ENCODE assay signal across 9 mouse cellular contexts in genomic region chrX:73570871-73571270, GRCm38 (mm10).
A peak's percentile ranks its signal among the peaks of the same experiment; 100 is the strongest.
DNase-seq lines count a peak whose midpoint lies in the region; ATAC-seq and TF ChIP-seq lines count a peak whose summit lies in the region.
"Had no signal": no experiment of that assay in that cellular context is flagged by ENCODE, and none has a peak within 500 bp of the region (broad histone marks: within the 10 kb centered on the region; RNA-seq: fewer than 3 reads in every experiment).

No protein-coding gene starts in this region.

- ATAC-seq in kidney, embryonic 15.5 days (replicated peaks; ENCODE audit: low FRiP score), result no peak
- ATAC-seq in erythroid progenitor cell, adult 5-6 weeks (replicated peaks; ENCODE audit: low FRiP score, poor library complexity, severe bottlenecking), result 0 out of 2 replicates have a peak, but pooled peaks have one; percentile 59
- ATAC-seq in hindbrain, postnatal 0 days, result peak; percentile 64; the same call in 1 of the 2 replicates
- no peak for ATAC-seq in limb, embryonic 11.5 days (ENCODE audit: insufficient number of reproducible peaks, low FRiP score, low TSS enrichment, low read depth)
- ATAC-seq in neural tube, embryonic 15.5 days (ENCODE audit: low FRiP score), result peak; percentile 79

- TF ChIP-seq CTCF in hindbrain, postnatal 0 days (IDR thresholded peaks at IDR 0.05; ENCODE audit: low read depth), result peak; percentile 81
- no peak for TF ChIP-seq CTCF in thymus, adult 2 months (IDR thresholded peaks at IDR 0.05; ENCODE audit: borderline replicate concordance, control insufficient read depth, extremely low read depth, insufficient read depth, low read length, poor library complexity)

- no peak for TF ChIP-seq POLR2A in thymus, adult 2 months (IDR thresholded peaks at IDR 0.05; ENCODE audit: control insufficient read depth, extremely low read depth, insufficient read depth, low read length, poor library complexity)

- peak; percentile 28 for DNase-seq in kidney, adult 11 months
- peak; percentile 83 for DNase-seq in brain, adult 2 months (ENCODE audit: low read depth, low spot score)
- DNase-seq in hindbrain, postnatal 0 days (ENCODE audit: low spot score), result peak; percentile 80
- DNase-seq in limb, embryonic 11.5 days (ENCODE audit: low spot score), result peak; percentile 77
- DNase-seq in thymus, adult 2 months, result peak; percentile 65

- no peaks in the 10 kb centered on the region for H3K36me3 ChIP-seq in kidney, embryonic 15.5 days
- no peaks in the 10 kb centered on the region for H3K36me3 ChIP-seq in hindbrain, postnatal 0 days (ENCODE audit: insufficient read depth, low read length)
- no peaks in the 10 kb centered on the region for H3K36me3 ChIP-seq in limb, embryonic 11.5 days (ENCODE audit: control insufficient read depth, insufficient read depth, low read length)
- no peaks in the 10 kb centered on the region for H3K36me3 ChIP-seq in neural tube, embryonic 15.5 days
- no peaks in the 10 kb centered on the region for H3K36me3 ChIP-seq in thymus, adult 2 months (ENCODE audit: control insufficient read depth, insufficient read depth, low read length)
- H3K36me3 ChIP-seq: embryonic facial prominence, embryonic 12.5 days had no signal

- H3K27ac ChIP-seq in kidney, embryonic 15.5 days, result no peak overlapping the region
- H3K27ac ChIP-seq in hindbrain, postnatal 0 days, result no peak overlapping the region
- no peak overlapping the region for H3K27ac ChIP-seq in limb, embryonic 11.5 days (replicated peaks; ENCODE audit: low read depth, low read length)
- no peak overlapping the region for H3K27ac ChIP-seq in neural tube, embryonic 15.5 days (replicated peaks)
- H3K27ac ChIP-seq in thymus, adult 2 months (ENCODE audit: control insufficient read depth, insufficient read depth, low read length), result no peak overlapping the region
- H3K27ac ChIP-seq: embryonic facial prominence, embryonic 12.5 days had no signal

- no peak overlapping the region for H3K4me2 ChIP-seq in kidney, embryonic 15.5 days
- no peak overlapping the region for H3K4me2 ChIP-seq in hindbrain, postnatal 0 days (ENCODE audit: low read depth, low read length)
- no peak overlapping the region for H3K4me2 ChIP-seq in limb, embryonic 11.5 days (ENCODE audit: low read depth, severe bottlenecking)
- no peak overlapping the region for H3K4me2 ChIP-seq in neural tube, embryonic 15.5 days
- H3K4me2 ChIP-seq: embryonic facial prominence, embryonic 12.5 days had no signal

- H3K9me3 ChIP-seq in kidney, embryonic 15.5 days (replicated peaks), result no peaks in the 10 kb centered on the region
- no peaks in the 10 kb centered on the region for H3K9me3 ChIP-seq in hindbrain, postnatal 0 days (ENCODE audit: low read length)
- H3K9me3 ChIP-seq in limb, embryonic 11.5 days (ENCODE audit: control insufficient read depth, low read length), result no peaks in the 10 kb centered on the region
- H3K9me3 ChIP-seq in neural tube, embryonic 15.5 days (replicated peaks), result no peaks in the 10 kb centered on the region
- H3K9me3 ChIP-seq: embryonic facial prominence, embryonic 12.5 days had no signal

- H3K9ac ChIP-seq in kidney, embryonic 15.5 days, result no peak overlapping the region
- H3K9ac ChIP-seq in hindbrain, postnatal 0 days (replicated peaks; ENCODE audit: low read length), result no peak overlapping the region
- H3K9ac ChIP-seq in limb, embryonic 11.5 days (ENCODE audit: low read length), result no peak overlapping the region
- H3K9ac ChIP-seq in neural tube, embryonic 15.5 days (replicated peaks), result no peak overlapping the region
- H3K9ac ChIP-seq: embryonic facial prominence, embryonic 12.5 days had no signal

- H3K27me3 ChIP-seq in kidney, embryonic 15.5 days, result peaks cover 40% of the 10 kb centered on the region
- no peaks in the 10 kb centered on the region for H3K27me3 ChIP-seq in hindbrain, postnatal 0 days (ENCODE audit: insufficient read depth, low read length)
- H3K27me3 ChIP-seq in limb, embryonic 11.5 days (ENCODE audit: control insufficient read depth, insufficient read depth, low read length), result no peaks in the 10 kb centered on the region; the same call in 1 of the 2 replicates
- H3K27me3 ChIP-seq in neural tube, embryonic 15.5 days (replicated peaks), result no peaks in the 10 kb centered on the region
- H3K27me3 ChIP-seq in thymus, adult 2 months (ENCODE audit: control insufficient read depth, insufficient read depth, low read length), result no peaks in the 10 kb centered on the region
- H3K27me3 ChIP-seq: embryonic facial prominence, embryonic 12.5 days had no signal

- no peaks in the 10 kb centered on the region for H3K4me1 ChIP-seq in kidney, embryonic 15.5 days
- H3K4me1 ChIP-seq in hindbrain, postnatal 0 days (ENCODE audit: insufficient read depth, low read length), result no peaks in the 10 kb centered on the region
- no peaks in the 10 kb centered on the region for H3K4me1 ChIP-seq in limb, embryonic 11.5 days (ENCODE audit: control insufficient read depth, insufficient read depth, low read length)
- no peaks in the 10 kb centered on the region for H3K4me1 ChIP-seq in neural tube, embryonic 15.5 days
- peaks cover 9% of the 10 kb centered on the region for H3K4me1 ChIP-seq in thymus, adult 2 months (replicated peaks; ENCODE audit: control insufficient read depth, insufficient read depth, low read length)
- H3K4me1 ChIP-seq: embryonic facial prominence, embryonic 12.5 days had no signal

- no peak overlapping the region for H3K4me3 ChIP-seq in kidney, embryonic 15.5 days (replicated peaks)
- no peak overlapping the region for H3K4me3 ChIP-seq in hindbrain, postnatal 0 days (ENCODE audit: low read length)
- no peak overlapping the region for H3K4me3 ChIP-seq in limb, embryonic 11.5 days (ENCODE audit: low read depth, low read length)
- H3K4me3 ChIP-seq in neural tube, embryonic 15.5 days (replicated peaks), result no peak overlapping the region
- H3K4me3 ChIP-seq in thymus, adult 2 months (ENCODE audit: control insufficient read depth, insufficient read depth, low read length), result no peak overlapping the region
- H3K4me3 ChIP-seq: embryonic facial prominence, embryonic 12.5 days had no signal

- 26% methylated on average over 6 of the region's 6 CpGs for WGBS in kidney, embryonic 15.5 days
- 23% methylated on average over 6 of the region's 6 CpGs for WGBS in hindbrain, postnatal 0 days
- 30% methylated on average over 6 of the region's 6 CpGs for WGBS in limb, embryonic 11.5 days
- WGBS in neural tube, embryonic 15.5 days, result 21% methylated on average over 6 of the region's 6 CpGs
- 17% methylated on average over 6 of the region's 6 CpGs for WGBS in thymus, adult 2 months

Comparison
In these comparisons a context has a peak if more than half of its experiments do, and no peak if none do; other contexts are left out.
1. DNase-seq: peak in every context shown above with its lines; median percentile 83 in brain, adult 2 months; 80 in hindbrain, postnatal 0 days; 77 in limb, embryonic 11.5 days; 65 in thymus, adult 2 months; 28 in kidney, adult 11 months.
2. ATAC-seq: peak in erythroid progenitor cell, adult 5-6 weeks (single experiment), hindbrain, postnatal 0 days (single experiment) and neural tube, embryonic 15.5 days (single experiment); none in kidney, embryonic 15.5 days (single experiment) and limb, embryonic 11.5 days (single experiment).